Mouse (Mus musculus): Measurements from ENCODE around the gene Trpm1.

- TF ChIP-seq POLR2A (IDR thresholded peaks at IDR 0.05; ENCODE audit: borderline replicate concordance, extremely low read depth, low read depth, low read length) (no peak), CTCF (IDR thresholded peaks at IDR 0.05; ENCODE audit: insufficient read depth, low read length) (no peak)
These were observed 96.1 kb downstream of the Trpm1 start for GRCm38 (mm10) chr7:64249715-64250114.

All from lung, adult 2 months (tissue).